Comparison of ENCODE assay signal across 10 mouse cellular contexts in the genomic region with DNA sequence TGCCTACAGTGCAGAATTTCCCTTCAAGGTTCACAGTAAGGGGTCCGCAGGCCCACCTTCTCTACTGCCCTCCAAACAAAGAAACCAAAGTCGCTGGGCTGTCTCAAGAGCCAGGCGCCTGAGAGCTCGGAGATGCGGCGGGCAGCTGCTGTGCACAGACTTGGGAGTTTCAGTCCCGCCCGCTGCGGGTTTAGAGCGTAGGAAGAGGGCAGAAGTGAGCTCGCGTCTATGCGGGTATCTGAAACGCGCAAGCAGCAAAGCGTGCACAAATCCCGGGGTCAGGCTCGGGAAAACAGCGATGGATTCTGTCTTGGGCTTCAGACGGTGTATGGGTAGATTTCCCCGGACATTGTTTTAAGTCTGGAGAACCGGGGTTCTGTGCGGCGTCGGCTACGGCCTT. TPM values are rescaled to one million over a fixed set of nuclear protein-coding genes. Genes with fewer than 3 reads are reported as not detected.
A peak's percentile ranks its signal among the peaks of the same experiment; 100 is the strongest.
DNase-seq lines count a peak whose midpoint lies in the region; ATAC-seq lines count a peak whose summit lies in the region.
"Had no signal": no experiment of that assay in that cellular context is flagged by ENCODE, and none has a peak within 500 bp of the region (broad histone marks: within the 10 kb centered on the region; RNA-seq: fewer than 3 reads in every experiment).

No protein-coding gene starts in this region.

- H3K27ac ChIP-seq in heart, embryonic 13.5 days (replicated peaks), result no peak overlapping the region
- H3K27ac ChIP-seq in midbrain, embryonic 11.5 days (ENCODE audit: low read depth, low read length), result peak overlapping the region; percentile 4; the same call in 1 of the 2 replicates

- H3K9me3 ChIP-seq in heart, embryonic 13.5 days, result no peaks in the 10 kb centered on the region
- H3K9me3 ChIP-seq in midbrain, embryonic 11.5 days (ENCODE audit: control insufficient read depth, low read length), result no peaks in the 10 kb centered on the region

- peaks cover 26% of the 10 kb centered on the region for H3K4me1 ChIP-seq in heart, embryonic 13.5 days
- H3K4me1 ChIP-seq in midbrain, embryonic 11.5 days (ENCODE audit: control insufficient read depth, insufficient read depth, low read length), result peaks cover 36% of the 10 kb centered on the region

- no peak for DNase-seq in heart, postnatal 25 days (ENCODE audit: low spot score)
- DNase-seq in brain, adult 2 months (ENCODE audit: low read depth, low spot score), result peak; percentile 23
- peak; percentile 98 for DNase-seq in midbrain, embryonic 11.5 days (ENCODE audit: low spot score, missing footprints)
- no peak for DNase-seq in ovary, postnatal 36 days (ENCODE audit: low spot score)
- no peak for DNase-seq in lung, postnatal 25 days (ENCODE audit: low spot score)
- no peak for DNase-seq in frontal cortex, postnatal 14 days (ENCODE audit: low spot score in 2 of 2)

- intact Hi-C loops in heart, postnatal 25 days (cut with DNase I), result no loop called here

- peak overlapping the region; percentile 40 for H3K4me3 ChIP-seq in heart, embryonic 13.5 days
- H3K4me3 ChIP-seq in midbrain, embryonic 11.5 days (ENCODE audit: low read depth, low read length), result peak overlapping the region; percentile 8

- H3K36me3 ChIP-seq in heart, embryonic 13.5 days, result no peaks in the 10 kb centered on the region
- no peaks in the 10 kb centered on the region for H3K36me3 ChIP-seq in midbrain, embryonic 11.5 days (ENCODE audit: control insufficient read depth, insufficient read depth, low read length)

- H3K4me2 ChIP-seq in heart, embryonic 13.5 days, result peak overlapping the region; percentile 61
- H3K4me2 ChIP-seq in midbrain, embryonic 11.5 days, result peak overlapping the region; percentile 30

- under 1% methylated on average over 26 of the region's 26 CpGs for WGBS in heart, embryonic 13.5 days
- WGBS in midbrain, embryonic 11.5 days, result under 1% methylated on average over 26 of the region's 26 CpGs

- ATAC-seq in heart, embryonic 13.5 days (ENCODE audit: extremely low read depth, insufficient number of reproducible peaks, low FRiP score, low TSS enrichment), result no peak
- ATAC-seq in granulocyte monocyte progenitor cell, adult 5-6 weeks (replicated peaks; ENCODE audit: poor library complexity, severe bottlenecking), result peak; percentile 21; the same call in 1 of the 2 replicates
- ATAC-seq in midbrain, embryonic 11.5 days (ENCODE audit: low FRiP score), result 0 out of 2 replicates have a peak, but pooled peaks have one; percentile 17

- H3K27me3 ChIP-seq in heart, embryonic 13.5 days (replicated peaks), result peaks cover 99% of the 10 kb centered on the region
- peaks cover 91% of the 10 kb centered on the region for H3K27me3 ChIP-seq in midbrain, embryonic 11.5 days (ENCODE audit: control insufficient read depth, insufficient read depth, low read length)

- no peak overlapping the region for H3K9ac ChIP-seq in heart, embryonic 13.5 days
- H3K9ac ChIP-seq in midbrain, embryonic 11.5 days (ENCODE audit: low read length), result no peak overlapping the region

RNA-seq across cellular contexts. Expression of a gene that starts 7.4 kb away (rescaled TPM):
- polyA plus RNA-seq in heart, embryonic 13.5 days (2015; fragmentation: Nextera tagmentation; extraction: Ambion mirVana), result not detected in 2 replicates
- total RNA-seq in heart, postnatal 25 days (2021), result not detected
- total RNA-seq in granulocyte monocyte progenitor cell, adult 5-6 weeks (2014; fragmentation: Nextera tagmentation), result not detected in 2 replicates
- total RNA-seq in granulocyte monocyte progenitor cell, adult 5-6 weeks (2017), result not detected in 2 replicates
- polyA plus RNA-seq in midbrain, embryonic 11.5 days (2014; fragmentation: Nextera tagmentation; extraction: Ambion mirVana), result 12.4 and 14.0 TPM in 2 replicates
- total RNA-seq: MEL; neutrophil, adult 5-6 weeks had no signal

Comparison
In these comparisons a context has a peak if more than half of its experiments do, and no peak if none do; other contexts are left out.
1. DNase-seq: peak in brain, adult 2 months (single experiment) and midbrain, embryonic 11.5 days (single experiment); none in heart, postnatal 25 days (single experiment), ovary, postnatal 36 days (single experiment), lung, postnatal 25 days (single experiment) and frontal cortex, postnatal 14 days (0 of 2).